Mouse (Mus musculus) ZHBTc4 (cell line): ENCODE data around the gene C130050O18Rik.

Experiments used
- DNase-seq: peaks from one replicate; pipeline ENCODE4 v3.0.0-alpha.2; 2011; ENCODE audit warnings: low read depth, low spot score

Gene C130050O18Rik

DNA sequence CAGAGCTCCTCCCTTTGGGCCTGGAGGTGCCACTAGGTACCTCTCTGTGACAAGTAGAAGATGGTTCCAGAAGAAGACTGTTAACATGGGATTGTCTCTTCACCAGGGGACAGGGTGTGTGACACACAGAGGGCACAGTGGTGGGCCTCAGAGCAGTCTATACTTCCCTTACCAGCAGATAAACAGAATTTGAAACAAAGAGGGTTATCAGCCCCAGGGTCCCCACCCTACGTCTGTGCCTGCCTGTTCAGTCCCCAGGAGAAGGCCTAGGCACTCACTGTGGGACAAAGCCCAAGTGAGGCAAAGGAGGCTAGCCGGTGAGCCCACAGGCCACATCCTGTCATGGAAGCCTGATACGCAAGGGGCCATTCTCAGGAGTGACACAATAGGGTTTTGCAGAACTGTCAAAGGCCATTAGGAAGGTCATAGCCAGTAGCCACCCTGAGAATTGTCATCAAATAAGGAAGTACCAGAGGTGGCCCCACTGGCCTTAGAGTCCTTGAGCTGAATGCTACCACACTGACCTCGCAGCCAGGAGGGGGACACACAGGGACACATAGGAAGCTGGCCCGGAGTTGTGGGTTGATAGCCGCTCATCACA, at the start of gene C130050O18Rik:
Gene C130050O18Rik, plus strand, starts transcription at position 480 of the 601 bp plus-strand sequence.
- DNase-seq: no peak

DNA sequence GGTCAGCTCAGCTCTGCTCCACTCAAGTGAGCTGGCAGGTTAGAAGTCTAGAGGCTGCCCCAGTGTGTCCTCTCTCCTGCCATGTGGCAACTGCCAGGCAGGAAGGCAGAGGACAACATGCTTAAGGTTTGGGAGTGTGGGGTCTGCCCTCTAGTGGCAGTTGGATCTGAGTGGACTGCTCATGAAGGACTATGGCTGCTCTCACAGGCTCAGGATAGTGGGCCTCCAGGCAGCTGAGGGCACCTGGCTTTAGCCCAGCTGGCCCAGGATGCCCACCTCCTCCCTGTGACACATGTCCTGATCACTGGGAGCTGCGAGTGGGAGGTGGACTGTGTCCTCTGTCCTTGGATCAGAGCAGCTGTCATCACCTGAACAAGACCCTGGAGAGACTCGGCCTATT, 46.4 kb upstream of the C130050O18Rik start:
- peak; percentile 51 for DNase-seq

DNA sequence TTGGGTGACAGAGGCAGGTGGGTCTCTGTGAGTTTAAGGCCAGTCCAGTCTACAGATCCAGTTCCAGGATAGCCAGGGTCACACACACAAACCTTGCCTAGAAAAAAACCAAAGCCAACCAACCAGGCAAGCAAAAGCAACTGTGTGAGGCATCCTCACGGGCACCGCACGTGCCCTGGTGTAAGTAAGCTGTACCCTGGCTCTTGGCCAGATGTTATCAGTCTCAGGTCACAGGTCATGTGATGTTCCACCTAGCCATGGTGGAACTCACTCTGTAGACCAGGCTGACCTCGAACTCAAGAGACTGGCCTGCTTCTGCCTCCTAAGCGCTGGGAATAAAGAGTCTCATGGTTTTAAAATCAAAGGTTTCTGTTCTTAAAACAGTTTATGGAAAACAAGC, 45.8 kb upstream of the C130050O18Rik start:
- no peak for DNase-seq

DNA sequence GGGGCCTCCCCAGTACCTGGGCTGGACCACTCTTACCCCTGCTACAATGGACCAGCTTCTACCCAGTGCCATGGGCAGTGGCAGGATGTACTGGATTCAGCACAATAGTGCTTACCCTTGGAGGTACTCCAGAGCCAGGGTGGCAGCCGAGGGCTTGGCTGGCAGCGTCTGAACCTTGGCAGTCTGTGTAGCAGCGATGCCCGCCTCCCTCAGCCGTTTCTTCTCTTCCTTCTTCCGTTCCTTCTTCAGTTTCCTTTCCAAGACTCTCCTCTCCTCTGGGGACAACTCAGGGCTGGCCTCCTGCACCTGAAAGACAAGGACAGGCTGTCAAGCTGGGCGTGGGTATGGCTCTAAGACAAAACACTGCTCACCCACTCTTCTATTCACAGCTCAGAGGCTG, 41.2 kb upstream of the C130050O18Rik start:
- DNase-seq: no peak

DNA sequence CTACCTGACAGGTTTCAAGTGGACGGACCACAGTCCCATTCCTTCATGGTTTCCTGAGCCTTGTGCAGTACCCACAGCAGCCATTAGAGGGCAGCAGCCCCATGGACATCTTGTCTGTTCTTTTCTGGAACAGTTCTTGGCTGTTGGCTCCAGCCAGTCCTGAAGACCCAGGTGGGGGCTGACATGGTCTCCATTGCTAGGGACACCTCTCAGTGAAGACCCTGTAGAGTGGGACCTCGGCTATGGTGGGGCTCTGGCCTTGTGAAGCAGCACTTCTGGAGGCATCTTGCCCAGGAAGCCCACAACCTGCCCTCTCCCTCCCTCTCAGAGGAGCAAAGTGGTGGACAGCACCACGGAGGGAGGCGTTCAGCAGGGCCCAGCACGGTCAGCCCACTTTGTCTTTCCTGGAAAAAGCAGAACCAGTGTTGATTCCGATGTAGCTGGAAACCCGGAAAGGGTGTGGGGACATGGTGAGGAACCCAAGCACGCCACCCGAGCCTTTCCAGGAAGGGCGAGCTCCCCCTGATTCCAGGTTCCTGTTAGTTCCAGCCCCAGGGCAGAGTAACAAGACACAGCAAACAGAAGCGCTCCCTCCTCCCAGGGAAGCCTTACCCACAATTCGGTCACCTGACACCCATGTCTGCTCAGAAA, 40.7 kb upstream of the C130050O18Rik start:
- peak; percentile 86 for DNase-seq

DNA sequence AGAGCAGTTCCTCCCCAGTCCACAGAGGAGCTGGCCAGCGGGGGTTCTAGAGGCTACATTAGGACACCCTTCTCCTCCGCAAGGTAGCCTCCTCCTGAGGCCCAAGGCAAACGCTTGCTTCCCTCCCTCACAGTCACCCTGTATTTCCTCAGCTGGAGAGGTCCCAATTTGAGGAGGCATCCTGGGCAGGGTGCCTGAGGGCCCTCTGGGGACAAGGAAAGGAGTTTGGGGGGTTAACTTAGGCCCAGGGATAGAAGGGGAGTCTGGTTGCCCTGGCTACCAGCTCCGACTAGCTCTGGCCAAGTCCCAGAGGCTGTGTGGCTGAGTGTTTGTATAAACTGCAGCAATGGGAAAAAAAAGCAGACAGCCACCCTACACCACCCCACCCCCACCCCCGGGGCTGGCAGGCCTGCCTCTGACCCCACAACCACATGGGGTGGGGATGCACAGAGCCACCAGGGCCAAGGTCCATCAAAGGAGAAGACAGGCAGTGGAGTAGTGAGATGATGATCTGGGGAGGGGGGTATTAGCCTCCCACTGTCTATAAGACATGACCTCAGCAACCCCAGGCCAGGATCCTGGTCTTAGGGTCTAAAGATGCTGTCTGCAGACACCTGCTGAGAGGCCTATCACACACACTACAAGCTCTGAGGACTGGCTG, 40.0 kb upstream of the C130050O18Rik start:
- no peak for DNase-seq

DNA sequence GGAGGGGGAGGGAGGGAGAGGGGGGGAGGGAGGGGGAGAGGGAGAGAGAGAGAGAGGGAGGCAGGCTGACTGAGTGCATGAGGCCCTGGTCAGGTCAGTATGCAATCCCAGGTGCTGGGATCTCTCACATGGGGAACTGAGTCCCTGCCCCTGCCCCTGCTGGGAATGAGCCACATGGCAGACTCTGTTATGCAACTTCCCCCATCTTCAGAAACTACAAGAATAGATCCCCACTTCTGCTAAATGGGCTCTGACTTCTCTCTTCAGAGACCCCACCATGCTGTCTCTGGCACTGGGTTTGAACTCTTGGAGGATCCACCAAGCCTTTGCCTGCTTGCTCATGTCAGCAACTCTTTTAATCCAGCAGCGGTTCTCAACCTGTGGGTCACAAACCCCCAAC, 39.3 kb upstream of the C130050O18Rik start:
- no peak for DNase-seq

DNA sequence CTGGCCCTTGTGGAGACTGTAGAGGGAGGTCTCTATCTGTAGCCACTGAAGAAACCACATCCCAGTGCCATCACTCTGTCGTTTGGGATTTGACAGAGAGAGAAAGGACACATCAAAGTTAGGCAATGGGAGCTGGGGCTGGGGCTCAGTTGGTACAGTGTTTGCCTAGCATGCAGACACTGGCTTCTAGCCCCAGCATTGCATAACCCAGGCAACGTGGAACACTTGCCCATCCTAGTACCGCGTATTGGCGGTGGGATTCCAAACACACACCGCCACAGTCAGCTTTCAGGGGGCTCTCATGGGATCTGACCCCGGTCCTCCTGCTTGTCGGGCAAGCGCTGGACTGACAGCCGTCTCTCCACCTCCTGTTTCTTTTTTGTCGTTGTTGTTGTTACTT, 38.6 kb upstream of the C130050O18Rik start:
- no peak for DNase-seq

DNA sequence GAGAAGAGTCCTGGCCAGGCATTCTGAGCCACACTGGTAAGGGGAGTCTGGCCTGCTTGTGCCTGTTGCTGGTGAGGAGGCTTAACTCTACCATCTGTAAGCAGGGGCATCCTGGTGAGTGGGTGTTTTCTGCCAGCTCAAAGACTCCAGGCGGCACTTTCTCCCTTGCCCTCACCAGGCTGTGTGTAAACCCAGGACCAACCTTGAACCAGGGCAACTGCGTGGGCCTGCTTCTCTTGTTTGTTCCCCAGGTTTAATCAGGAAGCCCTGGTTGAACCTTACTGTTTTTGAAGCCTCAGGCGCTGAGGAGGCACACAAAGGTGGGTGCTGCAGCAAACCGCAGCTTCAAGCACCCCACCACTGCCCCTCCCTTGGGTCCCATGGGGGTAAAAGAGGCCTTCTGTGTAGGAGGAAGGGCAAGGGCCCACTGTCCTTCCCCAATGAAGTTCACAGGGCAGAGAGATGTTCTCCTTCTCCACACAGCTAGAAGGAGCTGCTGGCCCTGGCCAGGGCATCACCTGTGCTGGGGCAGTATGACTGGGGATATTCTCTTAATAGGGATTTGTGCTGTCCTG, 37.1 kb upstream of the C130050O18Rik start:
- no peak for DNase-seq

DNA sequence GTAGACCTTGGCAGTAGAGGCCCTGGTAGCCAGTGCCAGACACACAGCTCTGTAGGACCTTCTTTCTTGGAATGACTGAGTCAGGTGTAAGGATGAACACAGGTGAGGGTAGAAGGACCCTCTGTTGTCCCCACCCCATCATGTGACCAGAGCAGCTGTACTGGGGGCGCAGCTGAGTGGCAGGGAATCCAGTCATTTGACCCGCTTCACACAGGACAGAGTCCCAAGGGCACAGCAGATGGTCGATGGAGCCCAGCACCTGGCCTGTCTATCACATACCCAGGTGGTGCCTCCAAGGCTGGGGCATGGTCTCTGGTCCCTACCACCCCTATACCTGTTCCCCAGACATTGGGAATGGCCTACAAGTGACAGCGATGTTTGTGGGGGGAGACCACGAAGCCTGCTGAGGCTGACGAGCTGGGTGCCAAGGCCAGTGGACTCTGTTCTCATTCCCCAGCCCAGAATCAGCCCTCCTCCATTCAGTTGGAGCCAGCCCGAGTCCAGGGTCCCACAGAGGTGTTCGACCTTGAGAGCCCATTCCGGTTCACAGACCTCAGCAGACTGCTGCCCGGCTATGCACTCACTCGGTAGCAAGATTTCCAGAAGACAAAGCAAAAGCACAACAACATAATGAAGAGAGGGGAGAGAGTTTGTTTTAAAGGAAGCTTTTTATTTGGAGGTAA, 36.3 kb upstream of the C130050O18Rik start:
- no peak for DNase-seq

DNA sequence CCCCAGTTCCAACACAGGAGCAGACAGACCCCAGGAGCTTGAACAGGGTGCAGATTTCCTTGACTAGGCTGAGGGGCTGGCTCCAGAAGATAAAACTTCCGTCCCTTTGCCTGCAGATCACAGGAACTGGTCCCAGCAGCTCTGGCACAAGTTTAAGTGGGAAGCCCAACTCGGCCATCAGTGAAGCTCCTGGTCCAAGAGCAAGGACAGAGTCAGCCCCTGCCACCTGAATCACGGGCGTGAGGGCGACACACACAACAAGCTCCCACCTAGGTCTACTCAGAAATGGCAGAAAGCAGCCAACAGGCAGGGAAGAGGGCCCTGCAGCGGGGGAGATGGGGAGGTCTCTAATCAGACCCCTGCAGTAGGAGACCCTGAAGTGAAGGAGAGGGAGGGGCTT, 34.7 kb upstream of the C130050O18Rik start:
- no peak for DNase-seq

DNA sequence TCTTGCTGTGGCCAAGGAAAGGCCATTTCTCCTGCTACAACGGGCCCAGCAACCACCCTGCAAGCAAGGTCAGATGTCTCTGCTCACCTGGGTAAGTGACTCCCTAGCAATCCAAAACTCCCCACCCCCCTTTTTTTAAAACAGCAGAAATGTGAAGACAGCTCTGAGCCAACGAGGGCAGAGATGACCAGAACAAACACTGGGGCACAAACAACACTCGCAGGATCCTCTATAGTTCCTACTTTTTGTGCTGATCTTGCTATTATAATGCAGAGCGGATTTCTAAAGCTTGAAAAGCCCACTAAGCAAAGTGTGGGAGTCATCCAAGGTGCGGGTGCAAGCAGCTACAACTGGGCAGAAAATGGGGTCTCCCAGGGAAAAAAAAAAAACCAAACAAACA, 34.0 kb upstream of the C130050O18Rik start:
- no peak for DNase-seq

DNA sequence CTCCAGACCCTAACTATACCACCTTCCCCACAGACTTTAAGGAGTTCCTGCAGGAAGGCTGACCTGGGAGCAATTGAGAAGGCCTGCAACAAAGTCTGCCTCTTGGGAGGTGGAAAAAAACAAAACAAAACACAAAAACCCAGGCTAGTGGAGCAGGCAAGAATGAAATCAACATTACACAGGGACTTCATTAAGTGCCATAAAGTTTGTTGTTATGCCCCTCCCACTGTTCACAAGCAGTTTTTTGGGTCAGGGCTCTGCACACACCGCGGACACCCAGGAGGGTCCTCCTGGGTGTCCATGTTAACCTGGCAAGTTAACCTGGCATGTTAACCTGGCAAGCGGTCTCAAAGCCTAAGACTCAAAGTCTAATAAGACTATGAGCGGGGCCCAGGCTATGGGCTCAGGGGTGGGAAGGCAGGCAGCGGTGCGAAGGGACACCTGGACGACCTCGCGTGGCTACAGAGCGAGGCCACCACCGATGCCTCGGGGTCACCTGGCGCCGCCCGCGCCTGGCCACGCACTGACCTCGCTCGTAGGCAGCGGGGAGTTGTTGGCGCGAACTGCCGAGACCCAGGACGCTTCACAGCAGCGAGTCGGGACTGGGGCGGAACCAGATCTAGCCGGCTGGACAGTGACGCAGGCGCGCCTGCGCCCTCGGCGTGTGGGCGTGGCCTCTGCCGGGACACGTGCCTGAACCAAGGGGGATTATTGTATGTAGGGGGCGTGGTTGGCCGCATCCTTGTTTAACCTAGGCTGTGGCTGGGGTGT, 33.3 kb upstream of the C130050O18Rik start:
- peak; percentile 98 for DNase-seq

DNA sequence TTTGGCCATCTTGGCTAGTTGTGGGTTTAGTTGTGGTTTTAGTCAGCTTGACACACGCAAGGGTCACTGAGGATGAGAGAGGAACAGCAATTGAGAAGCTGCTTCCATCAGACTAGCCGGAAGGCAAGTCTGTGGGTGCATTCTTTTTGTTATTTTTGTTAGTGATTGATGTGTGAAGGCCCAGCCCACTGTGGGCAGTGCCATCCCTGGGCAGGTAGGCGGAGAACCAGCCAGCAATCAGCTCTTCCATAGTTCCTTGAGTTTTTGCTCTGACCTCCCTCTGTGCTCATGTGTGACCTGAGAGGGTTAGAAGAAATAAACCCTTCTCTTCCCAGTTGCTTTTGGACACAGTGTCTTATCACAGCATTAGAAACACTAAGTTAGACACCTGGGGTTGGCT, 32.0 kb upstream of the C130050O18Rik start:
- no peak for DNase-seq

DNA sequence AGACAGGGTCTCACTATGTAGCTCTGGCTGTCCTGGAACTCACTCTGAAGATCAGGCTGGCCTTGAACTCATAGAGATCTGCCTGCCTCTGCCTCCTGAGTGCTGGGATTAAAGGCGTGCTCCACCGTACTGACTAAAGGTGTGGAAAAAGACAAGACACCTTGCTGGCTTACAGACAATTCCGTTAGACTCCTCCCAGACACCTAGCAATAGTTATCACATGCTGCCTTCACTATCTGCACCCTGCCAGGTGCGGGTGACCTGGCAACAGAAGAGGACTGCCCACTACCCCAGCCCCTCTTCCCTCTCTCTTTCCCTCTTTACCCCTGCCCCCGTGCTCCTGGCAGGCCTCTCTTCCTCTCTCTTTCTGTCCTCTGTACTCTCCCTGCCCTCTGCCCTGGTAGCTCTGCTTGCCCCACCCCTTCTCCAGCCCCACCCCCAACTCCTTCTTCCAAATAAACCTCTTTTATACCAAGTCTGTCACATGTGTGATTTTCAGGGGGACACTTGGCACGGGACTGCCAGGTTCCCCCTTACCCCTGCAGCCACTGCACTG, 31.1 kb upstream of the C130050O18Rik start:
- DNase-seq: no peak

DNA sequence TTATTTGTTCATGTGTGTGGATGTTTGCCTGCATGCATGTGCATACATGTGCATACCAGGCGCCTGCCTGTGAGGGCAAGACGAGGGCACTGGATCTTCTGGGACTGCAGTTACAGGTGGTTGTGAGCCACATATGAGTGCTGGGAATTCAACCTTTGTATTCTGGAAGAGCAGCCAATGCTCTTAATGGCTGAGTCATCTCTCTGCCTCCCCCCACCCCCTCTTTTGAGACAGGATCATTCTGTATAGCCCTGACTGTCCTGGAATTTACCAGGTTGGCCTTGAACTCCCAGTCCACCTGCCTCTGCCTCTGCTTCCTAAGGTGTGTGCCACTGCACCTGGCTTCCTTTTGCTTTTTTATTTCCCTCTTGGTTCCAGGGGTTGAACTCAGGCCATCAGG, 30.2 kb upstream of the C130050O18Rik start:
- DNase-seq: peak; percentile 42

DNA sequence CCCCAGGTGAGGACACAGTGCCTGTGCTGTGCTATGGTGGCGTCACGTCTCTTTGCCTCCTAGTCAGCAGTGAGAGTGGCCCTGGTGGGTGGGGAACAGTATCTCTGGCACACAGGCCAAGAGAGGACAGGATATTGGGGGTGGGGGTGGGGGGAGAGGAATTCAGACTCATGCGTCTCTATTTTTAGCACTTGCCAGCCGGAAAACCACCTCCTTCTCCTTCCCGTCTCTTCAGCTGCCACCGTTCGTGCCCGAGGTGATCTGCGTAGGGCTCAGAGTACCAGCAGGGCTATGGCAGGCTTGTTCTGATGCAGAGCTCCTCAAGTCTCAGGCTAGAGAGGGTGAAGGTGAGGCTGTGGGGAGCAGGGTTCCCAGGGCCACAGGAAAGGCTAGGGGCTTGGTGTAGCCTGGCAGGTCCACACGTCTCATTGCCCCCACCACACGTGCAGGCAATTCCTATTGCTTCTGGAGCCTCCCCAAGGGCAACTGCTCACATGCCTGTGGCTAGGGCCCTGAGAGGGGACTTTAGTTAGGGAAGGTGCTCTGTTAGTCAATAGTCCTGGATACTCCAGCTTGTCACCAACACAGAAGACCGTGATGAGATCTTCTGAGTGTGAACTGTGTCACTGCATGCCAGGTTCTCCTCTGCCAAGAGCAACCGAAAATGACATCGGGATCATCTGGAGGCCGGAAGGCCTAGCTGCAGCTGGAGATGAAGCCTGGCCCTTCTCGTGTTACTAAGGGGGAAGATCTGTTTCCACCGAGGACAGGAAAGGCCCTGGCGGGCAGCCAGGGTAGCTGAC, 27.4 kb upstream of the C130050O18Rik start, which contains the start of gene Gpr146:
Gene Gpr146, plus strand, starts transcription at position 230 of the 803 bp plus-strand sequence.
- no peak for DNase-seq

DNA sequence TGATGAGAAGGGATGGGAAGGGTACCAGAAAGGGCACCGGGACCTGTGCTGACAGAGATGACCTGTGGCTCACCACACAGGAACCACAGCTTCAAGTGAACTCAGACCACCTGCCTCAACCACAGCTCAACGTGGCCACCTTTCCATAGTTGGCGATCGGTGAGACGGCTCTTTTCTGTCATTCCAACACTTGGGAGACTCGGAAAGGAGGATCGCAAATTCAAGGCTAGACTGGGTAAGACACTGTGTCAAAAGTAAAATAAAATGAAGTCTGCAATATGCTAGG, 26.9 kb upstream of the C130050O18Rik start:
- DNase-seq: no peak

DNA sequence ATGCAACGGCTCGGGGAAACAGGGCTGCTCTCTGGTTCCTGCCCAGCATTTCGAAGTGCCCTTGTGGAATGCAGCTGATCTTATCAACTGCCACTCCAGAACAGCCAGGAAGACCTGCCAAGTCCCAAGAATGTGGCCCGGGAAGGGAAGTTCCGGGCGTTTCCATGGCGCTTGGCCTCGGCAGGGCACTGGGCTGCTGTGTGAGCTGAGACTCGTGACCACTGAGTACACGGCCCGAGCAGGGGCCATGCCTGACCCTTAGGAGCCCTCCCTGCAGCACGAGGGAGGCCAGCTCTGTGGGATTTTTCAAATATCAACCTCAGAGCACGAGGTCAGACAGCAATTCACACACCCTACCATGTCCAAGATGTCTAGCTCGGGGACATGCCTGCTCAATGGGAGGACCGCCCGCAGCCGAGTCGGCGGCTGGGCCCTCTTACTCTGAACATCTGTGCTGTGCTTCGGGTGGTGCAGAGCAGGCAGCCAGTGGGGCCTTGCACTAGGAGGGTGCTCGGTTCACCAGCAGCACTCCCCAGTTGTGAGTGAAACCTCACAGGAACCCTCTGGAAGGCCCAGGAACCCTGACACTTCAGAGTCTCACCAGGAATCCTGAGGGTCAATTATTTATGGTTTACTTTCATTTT, 26.0 kb upstream of the C130050O18Rik start:
- DNase-seq: peak; percentile 35
